Mouse (Mus musculus): Measurements from ENCODE around the gene Ska3. TPM values are rescaled to one million over a fixed set of nuclear protein-coding genes. Genes with fewer than 3 reads are reported as not detected.

The Ska3 gene
- polyA plus RNA-seq, 1 experiment, result 12.5 TPM

- TF ChIP-seq USF1 (IDR thresholded peaks at IDR 0.05; ENCODE audit: low read depth) (no peak), MAX (IDR thresholded peaks at IDR 0.05) (no peak), MYOD1 (IDR thresholded peaks at IDR 0.05; ENCODE audit: control insufficient read depth, insufficient read length, low read depth) (no peak), MYOG (IDR thresholded peaks at IDR 0.05; ENCODE audit: control insufficient read depth, extremely low read depth, insufficient read length) (no peak), CEBPB (IDR thresholded peaks at IDR 0.05; ENCODE audit: low read depth) (no peak)
- no peaks in the 10 kb centered on the region for H3K36me3 ChIP-seq (ENCODE audit: control insufficient read depth, insufficient read depth)
- no peaks in the 10 kb centered on the region for H3K27me3 ChIP-seq (ENCODE audit: control insufficient read depth, insufficient read depth, insufficient read length)
- no peak overlapping the region for H3ac ChIP-seq (ENCODE audit: control insufficient read depth, insufficient read length, low read depth)
- H3K4me3 ChIP-seq (ENCODE audit: insufficient read depth, poor library complexity, severe bottlenecking), result no peak overlapping the region
- no peaks in the 10 kb centered on the region for H3K79me3 ChIP-seq (ENCODE audit: low read depth)
- no peaks in the 10 kb centered on the region for H3K79me2 ChIP-seq (ENCODE audit: control insufficient read depth, insufficient read depth)
Measured at GRCm38 (mm10) chr14:57844535-57844934, 18.6 kb upstream of the Ska3 start.

- Histone ChIP-seq H3K27me3 (ENCODE audit: control insufficient read depth, insufficient read depth, insufficient read length) (no peaks in the 10 kb centered on the region), H3K79me3 (ENCODE audit: low read depth) (no peaks in the 10 kb centered on the region), H3ac (ENCODE audit: control insufficient read depth, insufficient read length, low read depth) (no peak overlapping the region), H3K36me3 (ENCODE audit: control insufficient read depth, insufficient read depth) (peaks cover 14% of the 10 kb centered on the region), H3K79me2 (ENCODE audit: control insufficient read depth, insufficient read depth) (no peaks in the 10 kb centered on the region), H3K4me3 (ENCODE audit: insufficient read depth, poor library complexity, severe bottlenecking) (no peak overlapping the region)
- TF ChIP-seq MYOG (IDR thresholded peaks at IDR 0.05; ENCODE audit: control insufficient read depth, extremely low read depth, insufficient read length) (no peak), CEBPB (IDR thresholded peaks at IDR 0.05; ENCODE audit: low read depth) (no peak), USF1 (IDR thresholded peaks at IDR 0.05; ENCODE audit: low read depth) (no peak), MAX (IDR thresholded peaks at IDR 0.05) (no peak), CTCF (IDR thresholded peaks at IDR 0.05; ENCODE audit: control insufficient read depth, insufficient read depth, insufficient read length) (no peak), FOSL1 (IDR thresholded peaks at IDR 0.05; ENCODE audit: insufficient read depth, low read length, poor library complexity, severe bottlenecking) (no peak), MYOD1 (IDR thresholded peaks at IDR 0.05; ENCODE audit: control insufficient read depth, insufficient read length, low read depth) (no peak)
Measured at GRCm38 (mm10) chr14:57835157-57835556, 9.2 kb upstream of the Ska3 start.

GRCm38 (mm10) chr14:57833526-57833925 lies 7.5 kb upstream of the Ska3 start:
- Histone ChIP-seq H3K36me3 (ENCODE audit: control insufficient read depth, insufficient read depth) (peaks cover 12% of the 10 kb centered on the region), H3K79me3 (ENCODE audit: low read depth) (no peaks in the 10 kb centered on the region), H3K27me3 (ENCODE audit: control insufficient read depth, insufficient read depth, insufficient read length) (no peaks in the 10 kb centered on the region), H3K79me2 (ENCODE audit: control insufficient read depth, insufficient read depth) (no peaks in the 10 kb centered on the region), H3K4me3 (ENCODE audit: insufficient read depth, poor library complexity, severe bottlenecking) (no peak overlapping the region), H3ac (ENCODE audit: control insufficient read depth, insufficient read length, low read depth) (no peak overlapping the region)
- TF ChIP-seq USF1 (IDR thresholded peaks at IDR 0.05; ENCODE audit: low read depth) (no peak), MYOG (IDR thresholded peaks at IDR 0.05; ENCODE audit: control insufficient read depth, extremely low read depth, insufficient read length) (no peak), MAX (IDR thresholded peaks at IDR 0.05) (no peak), MYOD1 (IDR thresholded peaks at IDR 0.05; ENCODE audit: control insufficient read depth, insufficient read length, low read depth) (no peak)

GRCm38 (mm10) chr14:57827284-57827683 lies 1.3 kb upstream of the Ska3 start:
- Histone ChIP-seq H3ac (ENCODE audit: control insufficient read depth, insufficient read length, low read depth) (peak overlapping the region; percentile 30), H3K4me3 (ENCODE audit: insufficient read depth, poor library complexity, severe bottlenecking) (peak overlapping the region; percentile 71), H3K36me3 (ENCODE audit: control insufficient read depth, insufficient read depth) (peaks cover 13% of the 10 kb centered on the region), H3K27me3 (ENCODE audit: control insufficient read depth, insufficient read depth, insufficient read length) (no peaks in the 10 kb centered on the region), H3K79me2 (ENCODE audit: control insufficient read depth, insufficient read depth) (peaks cover 56% of the 10 kb centered on the region), H3K79me3 (ENCODE audit: low read depth) (peaks cover 44% of the 10 kb centered on the region)
- no peak for TF ChIP-seq CTCF (IDR thresholded peaks at IDR 0.05; ENCODE audit: control insufficient read depth, insufficient read depth, insufficient read length)
- no peak for TF ChIP-seq MYOD1 (IDR thresholded peaks at IDR 0.05; ENCODE audit: control insufficient read depth, insufficient read length, low read depth)
- no peak for TF ChIP-seq FOSL1 (IDR thresholded peaks at IDR 0.05; ENCODE audit: insufficient read depth, low read length, poor library complexity, severe bottlenecking)
- no peak for TF ChIP-seq CEBPB (IDR thresholded peaks at IDR 0.05; ENCODE audit: low read depth)
- no peak for TF ChIP-seq MAX (IDR thresholded peaks at IDR 0.05)
- TF ChIP-seq USF1 (IDR thresholded peaks at IDR 0.05; ENCODE audit: low read depth), result no peak
- no peak for TF ChIP-seq MYOG (IDR thresholded peaks at IDR 0.05; ENCODE audit: control insufficient read depth, extremely low read depth, insufficient read length)

GRCm38 (mm10) chr14:57820839-57821238 lies 5.1 kb downstream of the Ska3 start:
- H3K4me3 ChIP-seq (ENCODE audit: insufficient read depth, poor library complexity, severe bottlenecking), result no peak overlapping the region
- H3K36me3 ChIP-seq (ENCODE audit: control insufficient read depth, insufficient read depth), result peaks cover 66% of the 10 kb centered on the region
- no peak for TF ChIP-seq FOSL1 (IDR thresholded peaks at IDR 0.05; ENCODE audit: insufficient read depth, low read length, poor library complexity, severe bottlenecking)
- TF ChIP-seq MYOG (IDR thresholded peaks at IDR 0.05; ENCODE audit: control insufficient read depth, extremely low read depth, insufficient read length), result no peak
- TF ChIP-seq USF1 (IDR thresholded peaks at IDR 0.05; ENCODE audit: low read depth), result no peak
- TF ChIP-seq MYOD1 (IDR thresholded peaks at IDR 0.05; ENCODE audit: control insufficient read depth, insufficient read length, low read depth), result no peak
- no peak for TF ChIP-seq CEBPB (IDR thresholded peaks at IDR 0.05; ENCODE audit: low read depth)
- no peak for TF ChIP-seq CTCF (IDR thresholded peaks at IDR 0.05; ENCODE audit: control insufficient read depth, insufficient read depth, insufficient read length)
- TF ChIP-seq MAX (IDR thresholded peaks at IDR 0.05), result no peak
- peaks cover 29% of the 10 kb centered on the region for H3K79me3 ChIP-seq (ENCODE audit: low read depth)
- H3K79me2 ChIP-seq (ENCODE audit: control insufficient read depth, insufficient read depth), result peaks cover 44% of the 10 kb centered on the region
- H3ac ChIP-seq (ENCODE audit: control insufficient read depth, insufficient read length, low read depth), result no peak overlapping the region
- H3K27me3 ChIP-seq (ENCODE audit: control insufficient read depth, insufficient read depth, insufficient read length), result no peaks in the 10 kb centered on the region

- TF ChIP-seq CEBPB (IDR thresholded peaks at IDR 0.05; ENCODE audit: low read depth) (no peak), CTCF (IDR thresholded peaks at IDR 0.05; ENCODE audit: control insufficient read depth, insufficient read depth, insufficient read length) (no peak), USF1 (IDR thresholded peaks at IDR 0.05; ENCODE audit: low read depth) (no peak)
- Histone ChIP-seq H3K4me3 (ENCODE audit: insufficient read depth, poor library complexity, severe bottlenecking) (no peak overlapping the region), H3ac (ENCODE audit: control insufficient read depth, insufficient read length, low read depth) (no peak overlapping the region), H3K27me3 (ENCODE audit: control insufficient read depth, insufficient read depth, insufficient read length) (no peaks in the 10 kb centered on the region), H3K79me3 (ENCODE audit: low read depth) (peaks cover 7% of the 10 kb centered on the region), H3K36me3 (ENCODE audit: control insufficient read depth, insufficient read depth) (peaks cover 86% of the 10 kb centered on the region), H3K79me2 (ENCODE audit: control insufficient read depth, insufficient read depth) (peaks cover 41% of the 10 kb centered on the region)
Measured at GRCm38 (mm10) chr14:57811844-57812243, 14.1 kb downstream of the Ska3 start.
